Mouse (Mus musculus) heart, postnatal 0 days (tissue): ENCODE data around the gene Fer.

Experiments used
- CTCF ChIP-seq: IDR thresholded peaks from 2 replicates; pipeline ENCODE4 v1.5.1; 2016; ENCODE audit warnings: antibody characterized with exemption, control low read depth, low read depth
- EP300 ChIP-seq: IDR thresholded peaks from 2 replicates; pipeline ENCODE4 v1.6.1; 2016; ENCODE audit warnings: antibody characterized with exemption, low read depth

- TF ChIP-seq CTCF (no peak), EP300 (no peak)
Measured at GRCm38 (mm10) chr17:64119697-64120288, 256.9 kb downstream of the Fer start.
